Mouse (Mus musculus) kidney, postnatal 0 days (tissue): Measurements from ENCODE around the gene Gprc5c. TPM values are rescaled to one million over a fixed set of nuclear protein-coding genes. Genes with fewer than 3 reads are reported as not detected.

ENCODE experiments used
- ATAC-seq: fragments of 200-750 bp; cut with Nextera tagmentation; replicated peaks from 2 replicates; pipeline ENCODE4 v1.8.0; 2017; ENCODE audit warnings: low read depth, moderate number of reproducible peaks, moderate TSS enrichment, moderate library complexity; ENCODE audit not compliant: low FRiP score
- DNase-seq: peaks from one replicate; pipeline ENCODE4 v3.0.0-alpha.2; 2016; ENCODE audit warnings: low spot score
- H3K27ac ChIP-seq: fragments of 300-500 bp; sonication (generic); 2 replicates; pipeline ENCODE4 v1.5.1; 2014; ENCODE audit warnings: mild to moderate bottlenecking
- H3K27me3 ChIP-seq: fragments of 300-500 bp; sonication (generic); 2 replicates; pipeline ENCODE4 v1.6.1; 2014; ENCODE audit warnings: low read length, mixed read lengths; ENCODE audit not compliant: insufficient read depth
- H3K36me3 ChIP-seq: fragments of 300-500 bp; sonication (generic); 2 replicates; pipeline ENCODE4 v1.6.1; 2014; ENCODE audit warnings: low read length, mixed read lengths; ENCODE audit not compliant: insufficient read depth
- H3K4me1 ChIP-seq: fragments of 300-500 bp; sonication (generic); replicated peaks from 2 replicates; pipeline ENCODE4 v1.6.1; 2014; ENCODE audit warnings: antibody characterized with exemption, low read length, mixed read lengths; ENCODE audit not compliant: insufficient read depth
- H3K4me2 ChIP-seq: fragments of 300-500 bp; sonication (generic); 2 replicates; pipeline ENCODE4 v1.6.1; 2014; ENCODE audit warnings: mild to moderate bottlenecking, low read length, moderate library complexity, mixed read lengths
- H3K4me3 ChIP-seq: fragments of 300-500 bp; sonication (generic); replicated peaks from 2 replicates; pipeline ENCODE4 v1.5.1; 2014; ENCODE audit warnings: low read depth, low read length
- H3K9ac ChIP-seq: fragments of 300-500 bp; sonication (generic); 2 replicates; pipeline ENCODE4 v1.6.1; 2014; ENCODE audit warnings: low read depth, low read length
- H3K9me3 ChIP-seq: fragments of 300-500 bp; sonication (generic); replicated peaks from 2 replicates; pipeline ENCODE4 v1.6.1; 2016; ENCODE audit warnings: low read length, inconsistent platforms, mixed read lengths
- CTCF ChIP-seq: IDR thresholded peaks from 2 replicates; pipeline ENCODE4 v1.5.1; 2016; ENCODE audit warnings: antibody characterized with exemption, low read depth, mild to moderate bottlenecking, moderate library complexity
- WGBS: fragments of 180-500 bp; shearing (Covaris S2); extraction: QIAGEN DNeasy Blood & Tissue Kit; methylation state at CpG from one replicate; pipeline ENCODE4 v1.1.7; 2014; 5-methylcytosine and 5-hydroxymethylcytosine counted together
- polyA plus RNA-seq: library from polyadenylated mRNA; unstranded; fragments of >200 nt; fragmentation: Nextera tagmentation; extraction: Ambion mirVana; gene quantifications from 2 replicates; pipeline ENCODE4 v1.2.1, GENCODE M21; 2015

The Gprc5c gene
- polyA plus RNA-seq, 1 experiment from 2014 or later = 118 TPM

DNA sequence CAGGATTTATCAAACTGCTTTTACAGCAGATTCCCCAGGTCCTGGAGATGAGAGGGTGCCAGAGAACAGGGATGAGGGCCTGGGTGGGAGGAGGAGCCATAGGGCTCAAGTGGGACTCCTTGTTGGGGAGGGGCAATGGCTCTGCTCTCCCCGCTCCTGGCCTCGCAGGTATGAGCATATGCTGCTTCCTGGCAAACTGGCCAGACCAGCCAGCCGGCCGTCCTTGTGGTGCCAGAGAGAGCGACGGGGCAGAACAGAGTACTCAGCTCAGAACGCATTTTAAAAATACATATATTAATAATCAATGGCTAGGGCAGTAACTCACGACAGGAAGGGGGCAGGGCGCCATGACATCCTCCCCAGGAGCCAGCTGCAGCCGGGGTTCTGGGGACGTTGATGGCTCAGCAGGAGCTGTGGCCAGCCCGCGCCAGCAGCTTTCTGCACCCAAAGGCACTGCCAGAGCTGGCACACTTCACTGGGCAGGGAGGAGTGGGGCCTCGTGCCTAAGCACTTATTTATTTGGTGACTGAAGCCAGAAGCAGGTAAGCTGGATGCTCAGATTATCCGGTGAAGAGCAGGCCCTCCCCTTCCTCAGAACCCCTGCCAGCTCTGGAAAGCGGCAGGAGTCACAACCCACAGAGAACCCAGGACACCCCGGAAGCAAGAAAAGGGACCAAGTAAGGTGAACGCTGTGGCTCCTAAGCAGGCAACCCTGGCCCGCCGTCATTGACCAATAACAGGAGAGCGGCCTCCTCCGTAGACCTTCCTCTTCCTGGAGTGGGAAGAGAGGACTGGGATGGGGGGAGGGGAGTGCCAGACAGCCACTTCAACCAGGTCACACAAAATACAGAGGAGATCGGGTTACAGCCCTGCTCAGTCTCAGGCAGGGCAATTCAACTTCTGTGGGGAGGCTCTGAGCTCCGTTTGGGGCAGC lies 21.2 kb upstream of the Gprc5c start:
- Histone ChIP-seq H3K27ac (peak overlapping the region; percentile 95), H3K9ac (peak overlapping the region; percentile 49), H3K4me2 (peak overlapping the region; percentile 51), H3K4me3 (peak overlapping the region; percentile 21), H3K9me3 (no peaks in the 10 kb centered on the region), H3K27me3 (no peaks in the 10 kb centered on the region), H3K36me3 (no peaks in the 10 kb centered on the region), H3K4me1 (peaks cover 13% of the 10 kb centered on the region)
- ATAC-seq (peak; percentile 89), DNase-seq (peak; percentile 87)
- 6% methylated on average over 24 of the region's 24 CpGs for WGBS
- TF ChIP-seq CTCF = no peak

DNA sequence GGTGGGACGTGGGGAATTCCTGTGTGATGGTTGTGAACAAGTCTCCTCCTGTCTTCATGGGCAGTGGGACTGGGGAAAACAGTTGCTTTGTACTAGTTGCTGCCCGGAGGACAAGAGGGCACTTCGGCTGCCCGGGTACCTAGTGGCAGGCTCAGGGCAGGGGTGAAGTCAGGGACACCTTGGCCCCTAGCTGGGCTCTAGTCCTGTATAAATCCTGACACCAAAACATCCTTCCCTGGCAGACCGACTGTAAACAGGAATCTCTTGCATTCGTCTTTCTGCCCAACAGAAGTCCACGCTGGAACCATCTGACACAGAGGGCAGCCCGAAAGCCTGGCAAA lies 20.5 kb upstream of the Gprc5c start:
- Histone ChIP-seq H3K9me3 (no peaks in the 10 kb centered on the region), H3K4me3 (no peak overlapping the region), H3K4me1 (peaks cover 13% of the 10 kb centered on the region), H3K27ac (peak overlapping the region; percentile 95), H3K4me2 (peak overlapping the region; percentile 51), H3K9ac (0 out of 2 replicates have a peak overlapping the region, but pooled peaks have one; percentile 6), H3K27me3 (no peaks in the 10 kb centered on the region), H3K36me3 (no peaks in the 10 kb centered on the region)
- WGBS = 16% methylated on average over 8 of the region's 8 CpGs
- TF ChIP-seq CTCF = no peak
- ATAC-seq (peak; percentile 19), DNase-seq (no peak)

GRCm38 (mm10) chr11:114833166-114833565 lies 17.8 kb upstream of the Gprc5c start:
- 53% methylated on average over 5 of the region's 5 CpGs for WGBS
- ATAC-seq = no peak

DNA sequence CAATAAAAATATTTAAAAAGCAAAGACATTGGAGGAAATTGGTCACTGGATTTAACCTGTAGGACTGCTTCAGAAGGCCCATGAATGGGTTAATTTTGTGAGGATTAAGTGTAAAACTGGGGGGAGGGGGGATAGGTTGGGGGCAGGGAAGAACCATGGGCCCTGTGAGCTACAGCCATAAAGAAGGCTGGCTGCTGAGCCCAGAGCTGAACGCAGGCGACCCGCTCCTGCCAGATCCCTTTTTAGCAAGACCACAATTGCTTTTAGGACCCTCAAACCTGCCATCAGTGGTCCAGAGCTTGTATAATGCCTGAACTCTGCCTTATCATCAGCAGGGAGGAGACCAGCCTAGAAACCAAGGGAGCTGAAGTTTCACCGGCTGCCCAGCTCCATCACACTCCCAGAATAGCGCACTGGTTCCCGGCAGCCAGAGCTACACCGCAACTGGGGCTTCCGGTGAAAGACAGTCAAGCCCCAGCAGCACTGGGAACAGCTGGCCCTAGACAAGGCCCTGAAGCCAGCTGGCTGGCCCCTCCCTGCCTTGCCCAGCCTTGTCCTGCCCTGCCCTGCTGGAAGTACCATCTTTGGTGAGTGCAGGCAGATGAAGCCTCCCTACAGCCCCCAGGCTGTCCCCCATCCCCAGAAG lies 7.0 kb upstream of the Gprc5c start:
- Histone ChIP-seq H3K27ac (peak overlapping the region; percentile 74; the same call in 1 of the 2 replicates), H3K4me3 (no peak overlapping the region), H3K4me1 (peaks cover 9% of the 10 kb centered on the region), H3K36me3 (no peaks in the 10 kb centered on the region), H3K9ac (0 out of 2 replicates have a peak overlapping the region, but pooled peaks have one; percentile 18), H3K9me3 (no peaks in the 10 kb centered on the region), H3K4me2 (no peak overlapping the region), H3K27me3 (no peaks in the 10 kb centered on the region)
- no peak for TF ChIP-seq CTCF
- WGBS = 12% methylated on average over 8 of the region's 8 CpGs
- DNase-seq = peak; percentile 65
- ATAC-seq = peak; percentile 62; the same call in 1 of the 2 replicates

More at GRCm38 (mm10) chr11:114833166-114833565, 17.8 kb upstream of the Gprc5c start:
- H3K9ac ChIP-seq = no peak overlapping the region
- H3K4me1 ChIP-seq = peaks cover 23% of the 10 kb centered on the region
- TF ChIP-seq CTCF = no peak
- no peak overlapping the region for H3K27ac ChIP-seq
- no peaks in the 10 kb centered on the region for H3K9me3 ChIP-seq
- no peak for DNase-seq
- H3K4me3 ChIP-seq = no peak overlapping the region
- no peak overlapping the region for H3K4me2 ChIP-seq
- H3K36me3 ChIP-seq = no peaks in the 10 kb centered on the region
- H3K27me3 ChIP-seq = no peaks in the 10 kb centered on the region

DNA sequence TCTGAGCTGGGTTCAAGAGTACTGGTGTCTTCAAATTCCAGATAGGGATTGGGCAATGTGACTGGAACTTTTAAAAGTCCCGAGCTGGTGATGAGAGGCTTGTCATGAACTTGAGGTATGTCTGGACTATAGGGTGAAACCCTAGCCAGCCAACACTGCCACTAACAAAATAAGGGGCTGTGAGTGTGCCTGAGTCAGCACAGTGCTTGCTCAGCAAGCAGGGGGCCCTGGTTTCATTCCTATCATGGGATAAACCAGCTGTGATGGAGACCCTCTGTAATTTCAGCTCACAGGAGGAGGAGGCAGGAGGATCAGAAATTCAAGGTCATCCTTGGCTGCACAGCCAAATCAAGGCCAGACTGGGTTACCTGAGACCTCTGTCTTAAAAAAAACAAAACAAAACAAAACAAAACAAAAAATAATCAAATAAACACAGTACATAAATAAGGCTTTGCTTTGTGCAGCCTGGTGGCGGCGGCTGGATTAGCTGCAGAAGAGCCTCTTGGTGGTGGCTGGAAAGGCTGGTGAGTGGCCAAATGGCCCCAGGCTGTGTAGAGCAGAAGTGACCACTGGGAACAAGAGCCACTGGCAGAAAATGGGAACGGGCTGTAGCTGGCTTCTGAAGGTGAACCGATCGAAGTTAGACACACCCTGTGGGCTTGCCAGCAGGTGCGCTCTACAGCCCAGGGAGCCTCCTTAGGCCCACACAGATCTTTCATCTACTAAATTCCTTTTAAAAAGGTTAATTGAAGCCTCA lies 6.3 kb upstream of the Gprc5c start:
- WGBS = 35% methylated on average over 7 of the region's 7 CpGs
- Histone ChIP-seq H3K4me2 (no peak overlapping the region), H3K27ac (peak overlapping the region; percentile 74; the same call in 1 of the 2 replicates), H3K9me3 (no peaks in the 10 kb centered on the region), H3K4me3 (no peak overlapping the region), H3K36me3 (no peaks in the 10 kb centered on the region), H3K9ac (0 out of 2 replicates have a peak overlapping the region, but pooled peaks have one; percentile 18), H3K27me3 (no peaks in the 10 kb centered on the region), H3K4me1 (peaks cover 15% of the 10 kb centered on the region)
- ATAC-seq (no peak; the same call in 1 of the 2 replicates), DNase-seq (no peak)
- no peak; the same call in 1 of the 2 replicates for TF ChIP-seq CTCF

DNA sequence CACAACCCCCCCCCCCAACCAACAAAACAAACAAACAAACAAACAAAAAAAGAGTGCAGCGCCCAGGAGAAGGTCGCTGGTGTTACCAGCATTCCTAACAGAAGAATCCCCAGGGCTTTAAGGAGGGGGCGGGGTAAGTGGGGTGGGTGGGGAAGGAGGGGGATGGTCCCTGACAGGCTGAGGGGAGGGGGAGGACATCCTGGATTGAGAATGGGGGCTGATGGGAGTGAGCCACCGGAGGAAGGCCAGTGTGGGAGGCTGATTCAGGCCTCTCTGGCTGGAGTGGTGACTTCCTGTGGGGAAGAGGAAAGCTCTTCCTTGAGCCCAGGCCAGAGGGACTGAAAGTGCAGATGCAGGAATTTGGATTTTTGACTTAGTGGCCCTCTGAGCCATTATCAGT lies 4.6 kb upstream of the Gprc5c start:
- no peak for TF ChIP-seq CTCF
- Histone ChIP-seq H3K9ac (no peak overlapping the region), H3K4me3 (no peak overlapping the region), H3K27me3 (no peaks in the 10 kb centered on the region), H3K4me2 (no peak overlapping the region), H3K36me3 (no peaks in the 10 kb centered on the region), H3K9me3 (no peaks in the 10 kb centered on the region), H3K4me1 (peaks cover 17% of the 10 kb centered on the region), H3K27ac (peak overlapping the region; percentile 69)
- no peak for ATAC-seq
- no peak for DNase-seq
- 59% methylated on average over 4 of the region's 4 CpGs for WGBS
